Mouse (Mus musculus) left cerebral cortex, adult 8-10 months (tissue): ENCODE data around the gene Clca4a. TPM values are rescaled to one million over a fixed set of nuclear protein-coding genes. Genes with fewer than 3 reads are reported as not detected.
"Not testable (repeated sequence)": the region's sequence is repeated elsewhere in the genome, so short reads cannot be mapped to it uniquely, and the experiment has no call there.

Experiments
- DNase-seq, 2 experiments: peaks; one replicate each; pipeline ENCODE4 v3.0.0; 2022; ENCODE audit warnings: low spot score in 2 of 2
- total RNA-seq, 4 experiments: library from RNA; stranded (reverse); gene quantifications; 2 replicates each; pipeline ENCODE4 v1.2.4; 2022

Gene Clca4a
- not detected for total RNA-seq

GRCm38 (mm10) chr3:144974945-144975344 is at the start of gene Clca4a:
Clca4a (minus strand) TSS chr3:144975045.
- no peak for DNase-seq

GRCm38 (mm10) chr3:145017807-145018206 is 43.0 kb upstream of the Clca4a start:
- no peak for DNase-seq

GRCm38 (mm10) chr3:145004422-145004821 is 29.6 kb upstream of the Clca4a start:
- no peak for DNase-seq

- no peak for DNase-seq
Measured at GRCm38 (mm10) chr3:145000912-145001311, 26.1 kb upstream of the Clca4a start.

- DNase-seq = no peak
Measured at GRCm38 (mm10) chr3:144993055-144993454, 18.2 kb upstream of the Clca4a start.

- no peak for DNase-seq
Measured at GRCm38 (mm10) chr3:144992618-144993017, 17.8 kb upstream of the Clca4a start.

GRCm38 (mm10) chr3:144985890-144986289 is 11.0 kb upstream of the Clca4a start:
- no peak for DNase-seq

GRCm38 (mm10) chr3:144980551-144980950 is 5.7 kb upstream of the Clca4a start:
- DNase-seq = no peak

GRCm38 (mm10) chr3:144977631-144978030 is 2.8 kb upstream of the Clca4a start:
- no peak for DNase-seq

GRCm38 (mm10) chr3:144976091-144976490 is 1.2 kb upstream of the Clca4a start:
- no peak for DNase-seq

GRCm38 (mm10) chr3:144971553-144972270 is 3.1 kb downstream of the Clca4a start:
- DNase-seq = no peak

GRCm38 (mm10) chr3:144969755-144970154 is 5.1 kb downstream of the Clca4a start:
- DNase-seq = no peak

- no peak for DNase-seq
Measured at GRCm38 (mm10) chr3:144966074-144966473, 8.8 kb downstream of the Clca4a start.

- no peak for DNase-seq
Measured at GRCm38 (mm10) chr3:144950829-144951228, 24.0 kb downstream of the Clca4a start.

- not testable (repeated sequence) for DNase-seq
Measured at GRCm38 (mm10) chr3:144947376-144947775, 27.5 kb downstream of the Clca4a start.

GRCm38 (mm10) chr3:144933625-144934024 is 41.2 kb downstream of the Clca4a start:
- not testable (repeated sequence) for DNase-seq

- no peak for DNase-seq
Measured at GRCm38 (mm10) chr3:144933011-144933491, 41.8 kb downstream of the Clca4a start.

- no peak for DNase-seq
Measured at GRCm38 (mm10) chr3:144932335-144932734, 42.5 kb downstream of the Clca4a start, which contains the start of gene Clca4b. Clca4b (minus strand) TSS chr3:144932529.

GRCm38 (mm10) chr3:144914014-144914413 is 60.8 kb downstream of the Clca4a start:
- no peak for DNase-seq
